ENCODE assay signal across 23 mouse cellular contexts in the genomic region with DNA sequence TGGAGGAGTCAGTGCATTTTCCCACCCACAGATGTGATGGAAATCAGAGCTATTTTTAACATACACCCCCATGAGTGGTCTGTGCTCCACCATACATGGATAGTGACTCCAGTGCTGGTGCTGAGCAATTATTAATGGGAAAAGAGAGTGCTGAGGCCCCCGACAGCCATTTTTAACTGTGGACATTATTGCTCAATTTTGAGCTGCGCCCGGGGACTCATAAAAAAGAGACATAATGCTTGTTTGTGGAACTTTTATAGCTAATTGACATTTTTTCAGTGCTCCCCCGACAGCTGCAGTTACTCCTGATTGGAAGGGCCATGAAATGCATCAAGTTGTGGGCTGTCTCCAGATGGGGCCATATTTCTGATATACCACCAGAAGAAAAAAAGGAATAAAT.
DNase-seq lines count a peak whose midpoint lies in the region; ATAC-seq and TF ChIP-seq lines count a peak whose summit lies in the region.
"Had no signal": no experiment of that assay in that cellular context is flagged by ENCODE, and none has a peak within 500 bp of the region (broad histone marks: within the 10 kb centered on the region; RNA-seq: fewer than 3 reads in every experiment).

No protein-coding gene starts in this region.

- no peak overlapping the region for H3K27ac ChIP-seq in forebrain, embryonic 13.5 days
- H3K27ac ChIP-seq in forebrain, embryonic 11.5 days (ENCODE audit: low read depth, low read length), result no peak overlapping the region
- no peak overlapping the region for H3K27ac ChIP-seq in limb, embryonic 14.5 days (replicated peaks; ENCODE audit: low read depth, low read length)
- H3K27ac ChIP-seq in layer of hippocampus, adult 2 months, result no peak overlapping the region
- H3K27ac ChIP-seq: forebrain, embryonic 10.5 days; hindbrain, embryonic 15.5 days; stomach, postnatal 0 days had no signal

- H3K27me3 ChIP-seq in forebrain, embryonic 13.5 days, result no peaks in the 10 kb centered on the region
- peaks cover 2% of the 10 kb centered on the region for H3K27me3 ChIP-seq in forebrain, embryonic 11.5 days (ENCODE audit: control insufficient read depth, insufficient read depth, low read length)
- H3K27me3 ChIP-seq in C2C12 (ENCODE audit: control insufficient read depth, insufficient read depth, insufficient read length), result no peaks in the 10 kb centered on the region
- H3K27me3 ChIP-seq in limb, embryonic 14.5 days (ENCODE audit: control insufficient read depth, insufficient read depth, low read length), result no peaks in the 10 kb centered on the region
- H3K27me3 ChIP-seq: hindbrain, embryonic 15.5 days; megakaryocyte, embryonic 14.5 days had no signal

- no peaks in the 10 kb centered on the region for H3K79me2 ChIP-seq in C2C12 (ENCODE audit: control insufficient read depth, insufficient read depth)

- no peak overlapping the region for H3K4me3 ChIP-seq in forebrain, embryonic 13.5 days
- no peak overlapping the region for H3K4me3 ChIP-seq in forebrain, embryonic 11.5 days (ENCODE audit: low read depth, low read length)
- no peak overlapping the region for H3K4me3 ChIP-seq in C2C12 (ENCODE audit: insufficient read depth, poor library complexity, severe bottlenecking)
- no peak overlapping the region for H3K4me3 ChIP-seq in limb, embryonic 14.5 days (replicated peaks; ENCODE audit: low read length)
- H3K4me3 ChIP-seq in layer of hippocampus, adult 2 months, result no peak overlapping the region
- H3K4me3 ChIP-seq: forebrain, embryonic 10.5 days; hindbrain, embryonic 15.5 days; megakaryocyte, embryonic 14.5 days had no signal

- no peak overlapping the region for H3ac ChIP-seq in C2C12 (ENCODE audit: control insufficient read depth, insufficient read length, low read depth)

- TF ChIP-seq POLR2A in limb, embryonic 14.5 days (IDR thresholded peaks at IDR 0.05; ENCODE audit: borderline replicate concordance, extremely low read depth, insufficient read depth, insufficient read length), result no peak

- no peak for TF ChIP-seq CTCF in C2C12 (IDR thresholded peaks at IDR 0.05; ENCODE audit: control insufficient read depth, insufficient read depth, insufficient read length)
- no peak for TF ChIP-seq CTCF in layer of hippocampus, adult 2 months (conservative IDR thresholded peaks at IDR 0.05)

- no peaks in the 10 kb centered on the region for H3K9me3 ChIP-seq in forebrain, embryonic 13.5 days (replicated peaks)
- no peaks in the 10 kb centered on the region for H3K9me3 ChIP-seq in forebrain, embryonic 11.5 days (ENCODE audit: control insufficient read depth, low read length)
- H3K9me3 ChIP-seq in limb, embryonic 14.5 days (ENCODE audit: control insufficient read depth, low read length), result no peaks in the 10 kb centered on the region
- H3K9me3 ChIP-seq: forebrain, embryonic 10.5 days; hindbrain, embryonic 15.5 days had no signal

- H3K9ac ChIP-seq in forebrain, embryonic 13.5 days, result no peak overlapping the region
- H3K9ac ChIP-seq in forebrain, embryonic 11.5 days (ENCODE audit: low read length), result no peak overlapping the region
- no peak overlapping the region for H3K9ac ChIP-seq in limb, embryonic 14.5 days (ENCODE audit: low read depth, low read length, severe bottlenecking)
- H3K9ac ChIP-seq: hindbrain, embryonic 15.5 days; liver, postnatal 0 days had no signal

- ATAC-seq in forebrain, embryonic 13.5 days, result peak; percentile 2; the same call in 1 of the 2 replicates
- no peak for ATAC-seq in forebrain, embryonic 11.5 days (replicated peaks; ENCODE audit: low FRiP score)
- ATAC-seq in limb, embryonic 14.5 days (ENCODE audit: low FRiP score, low read depth), result peak; percentile 47; the same call in 1 of the 2 replicates
- ATAC-seq: liver, postnatal 0 days had no signal

- H3K4me1 ChIP-seq in forebrain, embryonic 13.5 days, result no peaks in the 10 kb centered on the region
- no peaks in the 10 kb centered on the region; the same call in 1 of the 2 replicates for H3K4me1 ChIP-seq in forebrain, embryonic 11.5 days (replicated peaks; ENCODE audit: control insufficient read depth, insufficient read depth, low read length)
- H3K4me1 ChIP-seq in limb, embryonic 14.5 days (ENCODE audit: control insufficient read depth, insufficient read depth, low read length), result no peaks in the 10 kb centered on the region; the same call in 1 of the 2 replicates
- H3K4me1 ChIP-seq: megakaryocyte, embryonic 14.5 days had no signal

- no peaks in the 10 kb centered on the region for H3K36me3 ChIP-seq in forebrain, embryonic 13.5 days (ENCODE audit: poor library complexity, severe bottlenecking)
- no peaks in the 10 kb centered on the region for H3K36me3 ChIP-seq in forebrain, embryonic 11.5 days (ENCODE audit: control insufficient read depth, insufficient read depth, low read length)
- H3K36me3 ChIP-seq in C2C12 (ENCODE audit: control insufficient read depth, insufficient read depth), result no peaks in the 10 kb centered on the region
- H3K36me3 ChIP-seq in limb, embryonic 14.5 days (ENCODE audit: control insufficient read depth, insufficient read depth, low read length), result no peaks in the 10 kb centered on the region
- H3K36me3 ChIP-seq: forebrain, embryonic 10.5 days; G1E; hindbrain, embryonic 15.5 days had no signal

- H3K79me3 ChIP-seq in C2C12 (ENCODE audit: low read depth), result no peaks in the 10 kb centered on the region

- no peak for DNase-seq in forebrain, embryonic 11.5 days (ENCODE audit: low spot score)
- DNase-seq in kidney, postnatal 10 days, result peak; percentile 74
- DNase-seq in kidney, adult 11 months, result no peak
- no peak for DNase-seq in limb, embryonic 14.5 days (ENCODE audit: low spot score)
- no peak for DNase-seq in spleen, adult 12 weeks (ENCODE audit: low spot score)
- no peak for DNase-seq in layer of hippocampus, adult 2 months (ENCODE audit: low spot score in 2 of 2)
- DNase-seq: adrenal gland, postnatal 14 days; cerebellum, adult 11-12 months; cerebellum, postnatal 25 days; gastrocnemius, postnatal 14 days; heart, adult 18-20 months; heart, postnatal 4 days; liver, postnatal 0 days; lung, postnatal 14 days; retina, postnatal 1 day; right cerebral cortex, postnatal 4 days had no signal

- H3K4me2 ChIP-seq in forebrain, embryonic 13.5 days, result no peak overlapping the region
- no peak overlapping the region for H3K4me2 ChIP-seq in forebrain, embryonic 11.5 days (ENCODE audit: low read depth, low read length, severe bottlenecking)
- no peak overlapping the region for H3K4me2 ChIP-seq in limb, embryonic 14.5 days (replicated peaks; ENCODE audit: low read depth, low read length, severe bottlenecking)
- H3K4me2 ChIP-seq: hindbrain, embryonic 15.5 days had no signal

- whole genome bisulfite sequencing in forebrain, embryonic 13.5 days, result 61% methylated on average over 4 of the region's 4 CpGs
- 71% methylated on average over 4 of the region's 4 CpGs for WGBS in forebrain, embryonic 11.5 days
- WGBS in limb, embryonic 14.5 days, result 15% methylated on average over 4 of the region's 4 CpGs

TF ChIP-seq in C2C12, 6 proteins besides CTCF, POLR2A, EP300 and RAD21:
- TF ChIP-seq MYOD1 (IDR thresholded peaks at IDR 0.05; ENCODE audit: control insufficient read depth, insufficient read length, low read depth), result no peak
- peak; percentile 16 for TF ChIP-seq CEBPB (IDR thresholded peaks at IDR 0.05; ENCODE audit: low read depth)
